Mouse (Mus musculus) ES-Bruce4 (cell line): Measurements from ENCODE around the gene Abhd14a.

ENCODE experiments used
- CTCF ChIP-seq: IDR thresholded peaks from one replicate; pipeline ENCODE4 v1.8.1; 2011; ENCODE audit warnings: low read depth, low read length
- EP300 ChIP-seq: IDR thresholded peaks from 2 replicates; pipeline ENCODE4 v1.6.1; 2011; ENCODE audit warnings: low read depth, low read length; ENCODE audit not compliant: insufficient read depth
- POLR2A ChIP-seq: IDR thresholded peaks from one replicate; pipeline ENCODE4 v1.8.1; 2011; ENCODE audit warnings: low read length; ENCODE audit not compliant: insufficient read depth

GRCm38 (mm10) chr9:106475046-106475445 lies 27.6 kb upstream of the Abhd14a start:
- TF ChIP-seq CTCF (no peak), POLR2A (no peak), EP300 (no peak)
